Mouse (Mus musculus): ENCODE data around the gene Ap5z1. TPM values are rescaled to one million over a fixed set of nuclear protein-coding genes. Genes with fewer than 3 reads are reported as not detected.

Ap5z1 gene
- polyA plus RNA-seq, 1 experiment from 2014 or later: 16.9 TPM

- Histone ChIP-seq H3K4me1 (replicated peaks) (peaks cover 12% of the 10 kb centered on the region; the same call in 1 of the 2 replicates), H3K27ac (no peak overlapping the region), H3K4me3 (no peak overlapping the region), H3K9me3 (no peaks in the 10 kb centered on the region), H3K36me3 (no peaks in the 10 kb centered on the region), H3K27me3 (ENCODE audit: insufficient read depth, poor library complexity, severe bottlenecking) (no peaks in the 10 kb centered on the region)
- WGBS: 72% methylated on average over 6 of the region's 6 CpGs
- DNase-seq (ENCODE audit: low spot score): no peak
These were observed 55.2 kb downstream of the Ap5z1 start for GRCm38 (mm10) chr5:142518973-142519372.

DNA sequence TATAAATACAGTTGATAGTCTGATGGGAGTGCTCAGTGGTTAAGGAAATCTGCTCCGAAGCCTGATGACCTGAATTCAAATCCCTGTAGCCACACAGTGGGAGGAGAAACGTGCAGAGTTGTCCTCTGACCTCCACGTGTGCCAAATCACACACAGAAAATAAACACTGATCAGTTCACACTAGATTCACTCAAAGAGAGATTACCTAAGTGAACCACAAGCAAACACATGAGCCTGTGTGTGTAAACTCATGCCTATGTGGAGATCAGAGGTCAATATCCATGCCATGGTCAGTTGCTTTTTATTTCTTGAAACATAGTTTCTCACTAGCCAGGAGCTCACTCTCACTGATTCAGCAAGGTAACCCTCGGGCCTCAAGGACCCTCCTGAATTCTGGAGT, 56.6 kb downstream of the Ap5z1 start:
- Histone ChIP-seq H3K36me3 (no peaks in the 10 kb centered on the region), H3K27ac (no peak overlapping the region), H3K9me3 (no peaks in the 10 kb centered on the region), H3K27me3 (ENCODE audit: insufficient read depth, poor library complexity, severe bottlenecking) (no peaks in the 10 kb centered on the region), H3K4me1 (replicated peaks) (peaks cover 15% of the 10 kb centered on the region; the same call in 1 of the 2 replicates), H3K4me3 (no peak overlapping the region)
- no peak for DNase-seq (ENCODE audit: low spot score)
- WGBS: 80% methylated on average over 4 of the region's 4 CpGs

DNA sequence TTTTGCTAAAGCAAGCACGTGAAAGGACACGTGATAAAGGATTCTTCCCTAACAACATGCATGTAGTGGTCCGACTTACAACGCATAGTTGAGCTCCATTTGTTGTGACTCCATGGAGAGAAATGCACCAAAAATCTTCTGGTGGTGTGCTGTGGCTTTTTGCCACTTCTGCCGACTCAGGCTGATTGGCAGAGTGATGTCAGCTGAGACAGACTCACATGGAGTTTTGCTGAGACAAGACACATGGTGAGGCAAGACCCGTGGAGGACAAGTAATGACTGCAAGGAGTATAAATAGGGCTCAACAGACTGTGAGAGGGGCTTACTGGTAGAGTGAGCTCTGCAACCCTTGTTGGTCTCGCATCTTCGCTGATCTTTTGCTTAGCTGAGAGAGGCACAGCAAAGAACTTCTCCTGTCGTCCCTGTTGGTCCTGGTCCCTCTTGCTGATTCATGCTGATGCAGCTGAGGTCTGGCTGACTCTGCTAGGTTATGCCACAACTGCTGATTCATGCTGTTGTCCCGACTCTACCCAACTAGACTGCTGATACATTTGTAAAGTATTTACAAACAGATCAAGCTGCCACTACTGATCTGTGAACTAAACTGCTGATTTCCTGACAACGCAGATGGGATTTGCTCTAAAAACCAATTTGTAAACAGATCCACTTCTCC, 57.6 kb downstream of the Ap5z1 start:
- Histone ChIP-seq H3K4me3 (no peak overlapping the region), H3K36me3 (no peaks in the 10 kb centered on the region)

GRCm38 (mm10) chr5:142524711-142525464, 61.1 kb downstream of the Ap5z1 start:
- Histone ChIP-seq H3K4me1 (replicated peaks) (peaks cover 9% of the 10 kb centered on the region; the same call in 1 of the 2 replicates), H3K36me3 (no peaks in the 10 kb centered on the region), H3K4me3 (no peak overlapping the region), H3K27me3 (ENCODE audit: insufficient read depth, poor library complexity, severe bottlenecking) (peaks cover 22% of the 10 kb centered on the region), H3K9me3 (0 out of 2 replicates have a peak, but pooled peaks cover 3% of the 10 kb centered on the region), H3K27ac (no peak overlapping the region)
- WGBS: 79% methylated on average over 8 of the region's 8 CpGs
- DNase-seq (ENCODE audit: low spot score): no peak

More for the DNA sequence above, 57.6 kb downstream of the Ap5z1 start:
- no peaks in the 10 kb centered on the region for H3K9me3 ChIP-seq
- no peaks in the 10 kb centered on the region for H3K27me3 ChIP-seq (ENCODE audit: insufficient read depth, poor library complexity, severe bottlenecking)
- peaks cover 17% of the 10 kb centered on the region; the same call in 1 of the 2 replicates for H3K4me1 ChIP-seq (replicated peaks)
- no peak for DNase-seq (ENCODE audit: low spot score)
- 89% methylated on average over 11 of the region's 11 CpGs for WGBS
- H3K27ac ChIP-seq: 0 out of 2 replicates have a peak overlapping the region, but pooled peaks have one; percentile 23

Other genes starting within 250 kb of the Ap5z1 start
- 5.2 and 5.5 TPM in 2 replicates for gene Foxk1, start 62.4 kb upstream of the Ap5z1 start, polyA plus RNA-seq (2016; fragmentation: Nextera tagmentation; extraction: Ambion mirVana)
- 0.15 and 0.27 TPM in 2 replicates for gene Papolb, start 66.1 kb downstream of the Ap5z1 start, polyA plus RNA-seq (2016; fragmentation: Nextera tagmentation; extraction: Ambion mirVana)
- gene Radil, start 87.2 kb downstream of the Ap5z1 start, polyA plus RNA-seq (2016; fragmentation: Nextera tagmentation; extraction: Ambion mirVana): 5.5 and 6.1 TPM in 2 replicates
- gene Mmd2, start 144.9 kb downstream of the Ap5z1 start, polyA plus RNA-seq (2016; fragmentation: Nextera tagmentation; extraction: Ambion mirVana): 4.3 and 4.7 TPM in 2 replicates
- 55.6 and 61.6 TPM in 2 replicates for gene Wipi2, start 163.8 kb downstream of the Ap5z1 start, polyA plus RNA-seq (2016; fragmentation: Nextera tagmentation; extraction: Ambion mirVana)
- 21.8 and 42.3 TPM in 2 replicates for gene Slc29a4, start 228.6 kb downstream of the Ap5z1 start, polyA plus RNA-seq (2016; fragmentation: Nextera tagmentation; extraction: Ambion mirVana)